Mouse (Mus musculus) heart, embryonic 13.5 days (tissue): Measurements from ENCODE around the gene Micall2. TPM values are rescaled to one million over a fixed set of nuclear protein-coding genes. Genes with fewer than 3 reads are reported as not detected.

Experiments used
- ATAC-seq: fragments of 200-750 bp; cut with Nextera tagmentation; 2 replicates; pipeline ENCODE4 v1.8.0; 2017; ENCODE audit warnings: moderate TSS enrichment; ENCODE audit not compliant: insufficient number of reproducible peaks, low FRiP score, low TSS enrichment; ENCODE audit errors: extremely low read depth
- H3K27ac ChIP-seq: fragments of 300-500 bp; sonication (generic); replicated peaks from 2 replicates; pipeline ENCODE4 v1.5.1; 2015; ENCODE audit warnings: moderate library complexity, mild to moderate bottlenecking, inconsistent platforms
- H3K27me3 ChIP-seq: fragments of 300-500 bp; sonication (generic); replicated peaks from 2 replicates; pipeline ENCODE4 v1.6.1; 2015; ENCODE audit warnings: mild to moderate bottlenecking, inconsistent platforms
- H3K36me3 ChIP-seq: fragments of 300-500 bp; sonication (generic); 2 replicates; pipeline ENCODE4 v1.6.1; 2015; ENCODE audit warnings: mild to moderate bottlenecking, inconsistent platforms
- H3K4me1 ChIP-seq: fragments of 300-500 bp; sonication (generic); 2 replicates; pipeline ENCODE4 v1.6.1; 2015; ENCODE audit warnings: inconsistent platforms
- H3K4me2 ChIP-seq: fragments of 300-500 bp; sonication (generic); 2 replicates; pipeline ENCODE4 v1.6.1; 2015; ENCODE audit warnings: inconsistent platforms, mild to moderate bottlenecking, moderate library complexity
- H3K4me3 ChIP-seq: fragments of 300-500 bp; sonication (generic); 2 replicates; pipeline ENCODE4 v1.5.1; 2015; ENCODE audit warnings: moderate library complexity, mild to moderate bottlenecking, inconsistent platforms
- H3K9ac ChIP-seq: fragments of 300-500 bp; sonication (generic); 2 replicates; pipeline ENCODE4 v1.6.1; 2015; ENCODE audit warnings: inconsistent platforms, mild to moderate bottlenecking, moderate library complexity
- H3K9me3 ChIP-seq: fragments of 300-500 bp; sonication (generic); 2 replicates; pipeline ENCODE4 v1.6.1; 2016; ENCODE audit warnings: inconsistent platforms
- WGBS: fragments of 180-500 bp; shearing (Covaris S2); methylation state at CpG from one replicate; pipeline ENCODE4 v1.1.7; 2015; ENCODE audit warnings: mixed read lengths; 5-methylcytosine and 5-hydroxymethylcytosine counted together
- polyA plus RNA-seq: library from polyadenylated mRNA; unstranded; fragments of >200 nt; fragmentation: Nextera tagmentation; extraction: Ambion mirVana; gene quantifications from 2 replicates; pipeline ENCODE4 v1.2.1, GENCODE M21; 2015

The Micall2 gene
- polyA plus RNA-seq, 1 experiment from 2014 or later, result 1.7 TPM

DNA sequence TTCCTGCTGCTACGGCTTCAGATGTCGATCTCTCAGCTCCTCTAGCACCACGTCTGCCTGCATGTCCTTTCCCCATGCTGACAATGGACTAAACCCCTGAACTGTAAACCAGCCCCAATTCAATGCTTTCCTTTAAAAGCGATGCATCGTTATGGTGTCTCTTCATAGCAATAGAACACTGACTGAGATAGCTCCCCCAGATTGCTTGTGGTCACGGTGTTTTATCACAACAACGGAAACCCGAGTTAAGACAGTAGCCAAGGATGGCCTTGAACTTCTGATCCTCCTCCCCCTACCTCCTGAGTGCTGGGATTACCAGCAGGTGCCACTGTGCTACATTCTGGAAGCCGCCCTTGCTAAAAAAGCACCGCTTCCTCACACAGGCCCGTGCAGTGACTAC, 8.9 kb downstream of the Micall2 start:
- 73% methylated on average over 11 of the region's 11 CpGs for WGBS
- H3K27ac ChIP-seq, result no peak overlapping the region
- H3K4me1 ChIP-seq, result peaks cover 37% of the 10 kb centered on the region
- no peak for ATAC-seq
- no peak overlapping the region for H3K9ac ChIP-seq
- H3K36me3 ChIP-seq, result no peaks in the 10 kb centered on the region
- no peaks in the 10 kb centered on the region for H3K27me3 ChIP-seq
- no peaks in the 10 kb centered on the region for H3K9me3 ChIP-seq
- H3K4me3 ChIP-seq, result no peak overlapping the region
- H3K4me2 ChIP-seq, result no peak overlapping the region

DNA sequence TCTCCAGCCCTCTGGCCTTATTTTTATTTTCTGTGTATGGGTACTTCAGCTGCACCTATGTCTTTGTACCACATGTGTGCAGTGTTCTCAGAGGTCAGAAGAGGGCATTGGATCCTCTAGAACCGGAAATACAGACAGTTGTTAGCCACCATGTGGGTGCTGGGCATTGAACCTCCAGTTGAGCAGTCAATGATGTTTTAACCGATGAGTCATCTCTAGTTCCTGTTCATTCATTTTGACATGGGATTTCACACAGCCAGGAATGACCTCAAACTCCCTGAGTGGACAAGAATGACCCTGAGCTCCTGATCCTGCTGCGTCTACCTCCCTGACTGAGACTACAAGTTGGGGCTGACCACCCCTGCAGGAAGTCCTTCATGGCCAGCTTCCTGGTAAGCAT, 9.9 kb downstream of the Micall2 start:
- Histone ChIP-seq H3K4me1 (peaks cover 32% of the 10 kb centered on the region), H3K9ac (no peak overlapping the region), H3K36me3 (no peaks in the 10 kb centered on the region), H3K27me3 (no peaks in the 10 kb centered on the region), H3K27ac (no peak overlapping the region), H3K9me3 (no peaks in the 10 kb centered on the region), H3K4me2 (no peak overlapping the region), H3K4me3 (no peak overlapping the region)
- 78% methylated on average over 3 of the region's 3 CpGs for WGBS
- no peak for ATAC-seq

DNA sequence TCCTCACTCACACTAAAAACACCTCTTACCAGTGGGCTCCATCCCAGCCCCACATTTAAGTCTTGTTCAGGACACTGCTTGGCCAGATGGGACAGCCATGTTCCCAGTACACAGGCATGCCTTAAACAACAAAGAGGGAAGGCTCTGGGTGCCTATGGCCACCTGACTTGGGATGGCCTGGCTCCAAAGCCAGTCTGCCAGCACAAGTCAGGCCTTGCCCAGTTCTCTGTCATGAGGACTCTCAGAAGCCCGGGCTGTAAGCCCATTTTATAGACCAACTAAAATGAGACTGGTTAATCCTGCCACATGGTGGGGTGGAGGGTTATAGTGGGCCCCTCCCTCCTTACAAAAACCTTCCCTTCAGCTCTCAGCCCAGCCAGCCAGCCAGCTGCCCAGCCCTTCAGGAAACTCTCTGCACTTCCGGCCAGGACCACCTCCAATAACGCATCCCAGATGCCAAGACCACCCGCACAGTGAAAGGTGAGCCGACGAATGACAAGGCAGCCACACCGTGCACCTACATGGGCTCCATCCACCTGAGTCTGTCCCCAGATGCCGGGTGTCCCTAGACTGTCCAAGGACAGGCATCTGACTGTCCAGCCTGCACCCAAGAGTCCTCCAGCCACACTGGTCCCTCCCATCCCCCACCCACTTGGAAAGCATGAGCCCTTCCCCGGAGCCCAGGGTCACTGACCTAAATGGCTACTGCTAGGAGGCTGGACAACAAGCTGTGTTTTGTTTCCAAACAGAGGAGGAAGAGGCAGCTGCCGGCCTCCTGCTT, 11.6 kb downstream of the Micall2 start:
- Histone ChIP-seq H3K36me3 (no peaks in the 10 kb centered on the region), H3K4me1 (peaks cover 22% of the 10 kb centered on the region), H3K4me3 (no peak overlapping the region), H3K9me3 (no peaks in the 10 kb centered on the region), H3K9ac (no peak overlapping the region), H3K27me3 (no peaks in the 10 kb centered on the region), H3K27ac (no peak overlapping the region), H3K4me2 (no peak overlapping the region)
- WGBS, result 52% methylated on average over 10 of the region's 10 CpGs
- no peak for ATAC-seq

DNA sequence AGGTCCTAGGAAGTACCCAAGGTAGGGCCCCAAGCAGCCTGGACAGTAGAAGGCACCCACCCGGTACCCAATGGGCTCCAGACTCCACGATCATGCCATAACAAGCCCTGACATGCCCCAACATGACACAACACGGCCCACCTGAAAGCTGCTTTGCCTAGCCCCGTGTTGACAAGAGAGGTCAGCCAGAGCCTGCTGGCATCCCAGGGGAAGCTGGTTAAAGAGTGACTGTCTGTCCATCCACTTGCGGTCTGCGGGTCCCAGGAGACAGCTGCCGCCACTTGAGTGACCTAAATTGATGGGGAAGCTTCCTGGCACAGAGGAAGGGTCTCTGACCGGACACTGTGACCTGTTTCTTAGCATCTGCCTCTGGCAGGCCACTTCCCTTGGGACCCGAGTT, 13.0 kb downstream of the Micall2 start:
- Histone ChIP-seq H3K4me2 (no peak overlapping the region), H3K4me1 (peaks cover 22% of the 10 kb centered on the region), H3K9me3 (no peaks in the 10 kb centered on the region), H3K9ac (no peak overlapping the region), H3K4me3 (no peak overlapping the region), H3K27me3 (no peaks in the 10 kb centered on the region), H3K36me3 (no peaks in the 10 kb centered on the region), H3K27ac (no peak overlapping the region)
- ATAC-seq, result no peak
- WGBS, result 67% methylated on average over 9 of the region's 9 CpGs

DNA sequence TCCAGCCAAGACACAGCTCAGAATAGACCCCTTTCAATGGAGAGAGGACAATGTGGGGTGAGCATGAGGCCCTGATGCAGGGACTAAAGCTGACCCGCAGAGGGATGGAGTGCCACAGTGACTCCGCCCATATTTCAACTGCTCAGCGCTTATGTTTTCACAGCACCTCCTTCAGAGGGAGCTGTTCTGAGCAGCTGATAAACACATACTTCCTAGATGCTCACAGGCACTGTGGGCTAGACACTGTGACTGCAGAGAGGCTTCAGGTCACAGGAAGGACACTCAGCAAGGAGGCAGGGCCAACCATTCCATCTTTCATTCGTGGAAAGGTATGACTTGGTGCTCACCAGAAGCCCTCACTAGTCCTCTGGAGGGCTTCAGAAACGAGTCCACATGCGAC, 13.4 kb downstream of the Micall2 start:
- Histone ChIP-seq H3K4me3 (no peak overlapping the region), H3K27me3 (no peaks in the 10 kb centered on the region), H3K27ac (no peak overlapping the region), H3K9ac (no peak overlapping the region), H3K36me3 (no peaks in the 10 kb centered on the region), H3K4me1 (peaks cover 22% of the 10 kb centered on the region), H3K9me3 (no peaks in the 10 kb centered on the region), H3K4me2 (no peak overlapping the region)
- WGBS, result 56% methylated on average over 6 of the region's 6 CpGs
- no peak for ATAC-seq

DNA sequence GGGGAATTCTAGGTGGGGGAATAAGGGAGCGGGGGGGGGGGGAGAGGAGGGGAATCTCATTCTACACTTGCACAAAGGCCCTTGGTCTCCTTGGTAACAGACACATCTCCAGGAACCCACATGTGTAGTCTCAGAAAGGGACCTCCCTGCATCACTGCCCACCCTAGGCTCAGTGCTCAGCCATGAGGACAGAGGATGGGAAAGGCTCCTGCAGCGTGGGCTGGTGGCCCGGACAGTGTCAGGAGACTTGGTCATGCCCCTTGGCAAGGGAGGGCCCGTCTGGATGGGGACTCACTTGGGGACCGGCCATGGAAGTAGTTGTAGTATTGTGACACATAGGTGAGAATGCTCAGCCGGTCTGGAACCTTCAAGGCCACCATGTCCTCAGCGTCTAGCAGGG, 17.2 kb downstream of the Micall2 start:
- 74% methylated on average over 7 of the region's 7 CpGs for WGBS
- Histone ChIP-seq H3K27ac (no peak overlapping the region), H3K4me2 (no peak overlapping the region), H3K9me3 (no peaks in the 10 kb centered on the region), H3K27me3 (peaks cover 14% of the 10 kb centered on the region; the same call in 1 of the 2 replicates), H3K4me1 (peaks cover 11% of the 10 kb centered on the region), H3K36me3 (no peaks in the 10 kb centered on the region), H3K4me3 (no peak overlapping the region), H3K9ac (no peak overlapping the region)
- no peak for ATAC-seq

DNA sequence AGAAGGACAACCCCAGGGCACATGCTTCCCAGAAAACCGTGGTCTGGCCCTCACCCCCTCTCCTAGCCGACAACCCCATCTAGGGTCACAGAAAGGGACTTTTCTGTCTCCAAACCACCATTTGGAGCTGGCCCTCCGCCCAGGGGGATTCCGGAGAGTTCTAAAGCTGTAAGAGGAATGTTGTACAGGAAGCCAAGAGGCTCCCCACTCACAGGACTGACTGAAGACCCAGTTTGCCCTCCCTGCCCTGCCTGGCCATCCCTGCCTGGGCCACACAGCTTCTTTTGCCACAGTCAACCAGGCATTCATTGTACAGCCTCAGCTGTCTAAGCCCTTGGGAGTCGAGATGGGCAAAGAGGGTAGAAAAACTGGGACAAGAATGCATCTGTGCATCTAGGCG, 17.6 kb downstream of the Micall2 start:
- no peaks in the 10 kb centered on the region for H3K9me3 ChIP-seq
- H3K36me3 ChIP-seq, result no peaks in the 10 kb centered on the region
- peaks cover 11% of the 10 kb centered on the region for H3K4me1 ChIP-seq
- no peak overlapping the region for H3K9ac ChIP-seq
- H3K27me3 ChIP-seq, result peaks cover 14% of the 10 kb centered on the region; the same call in 1 of the 2 replicates
- H3K4me3 ChIP-seq, result no peak overlapping the region
- no peak overlapping the region for H3K4me2 ChIP-seq
- ATAC-seq, result no peak
- no peak overlapping the region for H3K27ac ChIP-seq
- WGBS, result 69% methylated on average over 6 of the region's 6 CpGs

DNA sequence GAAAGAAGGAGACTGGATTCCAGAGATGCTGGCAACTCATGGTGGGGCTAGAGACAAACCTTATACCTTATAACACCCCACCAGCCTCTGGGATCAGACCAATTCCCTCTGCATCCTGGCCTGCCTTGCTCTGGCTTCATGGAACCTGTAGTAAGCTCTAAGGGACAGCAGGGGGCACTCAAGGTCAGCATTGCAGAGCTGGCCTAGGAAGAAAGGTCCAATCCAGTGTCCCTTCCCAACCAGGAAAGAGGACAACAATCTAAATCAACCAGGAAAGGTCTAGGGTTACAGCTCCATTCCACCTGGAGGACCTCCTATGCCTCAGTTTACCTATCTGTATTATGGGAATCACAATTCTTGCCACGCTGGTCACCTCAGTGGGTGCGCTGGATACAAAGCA, 18.4 kb downstream of the Micall2 start:
- Histone ChIP-seq H3K36me3 (no peaks in the 10 kb centered on the region), H3K4me1 (peaks cover 3% of the 10 kb centered on the region), H3K4me2 (no peak overlapping the region), H3K4me3 (no peak overlapping the region), H3K9ac (no peak overlapping the region), H3K27me3 (peaks cover 14% of the 10 kb centered on the region; the same call in 1 of the 2 replicates), H3K27ac (no peak overlapping the region), H3K9me3 (no peaks in the 10 kb centered on the region)
- no peak for ATAC-seq
- WGBS, result 90% methylated on average over 2 of the region's 2 CpGs

DNA sequence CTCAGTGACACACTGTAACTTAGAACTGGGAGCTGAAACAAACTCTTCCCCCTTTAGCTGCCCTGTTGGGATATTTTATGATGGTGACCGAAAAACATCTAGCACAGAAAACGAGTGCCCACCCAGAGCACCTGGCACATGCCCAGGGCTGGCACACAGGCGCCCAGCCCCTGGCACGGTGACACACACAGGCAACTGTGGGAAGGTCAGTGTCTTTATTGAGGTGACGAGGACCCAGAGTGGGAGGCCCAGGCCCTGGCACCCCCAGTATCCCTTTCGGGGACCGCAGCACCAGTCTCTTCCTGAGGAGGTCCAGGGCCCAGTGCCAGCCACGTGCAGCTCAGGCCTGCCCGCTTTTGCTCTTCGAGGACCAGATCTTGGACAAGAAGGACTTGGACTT, 29.6 kb downstream of the Micall2 start:
- no peak for ATAC-seq
- H3K4me3 ChIP-seq, result no peak overlapping the region

DNA sequence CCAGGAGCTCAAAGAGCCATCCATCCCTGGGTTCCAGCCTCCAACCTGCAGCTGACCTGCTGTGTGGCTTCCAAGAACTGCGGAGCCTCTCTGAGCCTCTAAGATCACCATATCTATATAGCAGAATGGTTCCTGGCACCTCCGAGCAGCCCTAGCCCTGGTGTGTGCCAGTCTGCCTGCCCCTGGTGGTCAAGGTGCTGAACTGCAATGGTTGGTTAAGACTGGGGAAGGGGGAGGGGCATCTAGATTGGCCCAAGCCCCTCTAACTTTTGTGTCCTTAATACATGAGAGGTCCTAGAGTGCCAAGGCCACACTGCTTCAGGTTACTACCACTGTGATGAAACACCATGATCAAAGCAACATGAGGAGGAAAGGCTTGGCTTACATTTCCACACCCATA, 33.2 kb downstream of the Micall2 start:
- H3K4me3 ChIP-seq, result no peak overlapping the region
- H3K4me1 ChIP-seq, result peaks cover 11% of the 10 kb centered on the region
- peaks cover 3% of the 10 kb centered on the region; the same call in 1 of the 2 replicates for H3K27me3 ChIP-seq
- no peak for ATAC-seq
- no peak overlapping the region for H3K27ac ChIP-seq
- 56% methylated on average over 2 of the region's 2 CpGs for WGBS
- H3K9me3 ChIP-seq, result no peaks in the 10 kb centered on the region
- H3K9ac ChIP-seq, result no peak overlapping the region
- H3K4me2 ChIP-seq, result no peak overlapping the region
- 0 out of 2 replicates have a peak, but pooled peaks cover 2% of the 10 kb centered on the region for H3K36me3 ChIP-seq

More for the DNA sequence above, 29.6 kb downstream of the Micall2 start:
- Histone ChIP-seq H3K9me3 (no peaks in the 10 kb centered on the region), H3K36me3 (peaks cover 19% of the 10 kb centered on the region), H3K9ac (no peak overlapping the region), H3K27ac (no peak overlapping the region), H3K4me1 (peaks cover 11% of the 10 kb centered on the region), H3K27me3 (no peaks in the 10 kb centered on the region), H3K4me2 (no peak overlapping the region)
- 88% methylated on average over 10 of the region's 10 CpGs for WGBS

DNA sequence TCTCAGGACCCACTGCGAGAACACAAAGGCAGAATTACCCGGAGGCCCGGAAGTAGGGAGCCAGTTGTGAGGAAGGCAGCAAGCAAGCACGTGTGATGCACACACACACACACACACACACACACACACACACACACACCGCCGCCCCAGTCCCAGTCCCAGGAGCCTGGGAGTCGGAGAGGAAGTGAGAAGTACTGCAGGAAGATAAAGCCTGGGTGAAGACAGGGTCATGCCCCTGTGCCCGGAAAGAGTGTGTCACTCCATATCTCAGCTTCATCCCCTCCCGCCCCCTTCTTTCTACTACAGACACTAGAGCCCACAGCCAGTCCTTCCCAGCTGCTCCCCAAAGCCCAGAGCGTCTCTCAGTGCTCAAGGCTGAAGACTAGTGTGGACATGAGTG, 33.9 kb downstream of the Micall2 start:
- no peaks in the 10 kb centered on the region for H3K9me3 ChIP-seq
- 13% methylated on average over 10 of the region's 10 CpGs for WGBS
- no peak overlapping the region for H3K27ac ChIP-seq
- peaks cover 7% of the 10 kb centered on the region; the same call in 1 of the 2 replicates for H3K27me3 ChIP-seq
- peaks cover 11% of the 10 kb centered on the region for H3K4me1 ChIP-seq
- peak; percentile 55; the same call in 1 of the 2 replicates for ATAC-seq
- 0 out of 2 replicates have a peak, but pooled peaks cover 2% of the 10 kb centered on the region for H3K36me3 ChIP-seq
- no peak overlapping the region for H3K9ac ChIP-seq
- H3K4me2 ChIP-seq, result peak overlapping the region; percentile 22; the same call in 1 of the 2 replicates
- H3K4me3 ChIP-seq, result no peak overlapping the region

DNA sequence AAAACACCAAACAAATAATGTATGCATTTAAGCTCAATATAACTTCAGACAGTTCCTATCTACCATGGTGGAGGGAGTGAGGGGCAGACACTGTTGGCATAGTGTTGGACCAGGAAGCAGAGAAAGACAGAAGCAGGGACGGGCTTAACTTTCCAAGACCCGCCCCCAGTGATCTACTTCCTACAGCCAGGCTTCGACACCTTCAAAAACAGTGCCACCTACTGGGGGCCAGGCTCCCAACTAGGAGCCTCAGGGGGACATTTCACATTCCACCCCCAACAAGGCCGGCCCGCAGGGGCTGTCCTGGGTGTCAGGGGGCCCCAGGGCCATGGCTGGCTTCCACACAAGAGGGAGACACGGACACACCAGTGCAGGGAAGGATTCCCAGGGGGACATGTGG, 39.2 kb downstream of the Micall2 start:
- ATAC-seq, result no peak

More for the DNA sequence above, 39.2 kb downstream of the Micall2 start:
- no peaks in the 10 kb centered on the region for H3K36me3 ChIP-seq
- peaks cover 5% of the 10 kb centered on the region; the same call in 1 of the 2 replicates for H3K9me3 ChIP-seq
- no peak overlapping the region for H3K27ac ChIP-seq
- H3K9ac ChIP-seq, result no peak overlapping the region
- H3K4me2 ChIP-seq, result no peak overlapping the region
- peaks cover 8% of the 10 kb centered on the region for H3K4me1 ChIP-seq
- WGBS, result 83% methylated on average over 6 of the region's 6 CpGs
- H3K4me3 ChIP-seq, result no peak overlapping the region
- H3K27me3 ChIP-seq, result peaks cover 23% of the 10 kb centered on the region
